Mouse (Mus musculus): ENCODE data around the gene Slc2a3.
"Not testable (repeated sequence)": the region's sequence is repeated elsewhere in the genome, so short reads cannot be mapped to it uniquely, and the experiment has no call there.

The Slc2a3 gene

GRCm38 (mm10) chr6:122804418-122804817 is 3.0 kb upstream of the Slc2a3 start:
- DNase-seq: peak; percentile 81

GRCm38 (mm10) chr6:122801801-122802514 is 518 bp upstream of the Slc2a3 start:
- no peak for DNase-seq

- no peak for DNase-seq
Measured at GRCm38 (mm10) chr6:122800640-122801300, 670 bp downstream of the Slc2a3 start.

GRCm38 (mm10) chr6:122795254-122795935 is 6.0 kb downstream of the Slc2a3 start:
- no peak for DNase-seq

GRCm38 (mm10) chr6:122786275-122786674 is 15.2 kb downstream of the Slc2a3 start:
- DNase-seq: peak; percentile 80

- no peak for DNase-seq
Measured at GRCm38 (mm10) chr6:122784866-122785265, 16.6 kb downstream of the Slc2a3 start.

- no peak for DNase-seq
Measured at GRCm38 (mm10) chr6:122782164-122782563, 19.3 kb downstream of the Slc2a3 start.

GRCm38 (mm10) chr6:122781167-122781566 is 20.3 kb downstream of the Slc2a3 start:
- no peak for DNase-seq

GRCm38 (mm10) chr6:122779916-122780315 is 21.5 kb downstream of the Slc2a3 start:
- no peak for DNase-seq

- DNase-seq: no peak
Measured at GRCm38 (mm10) chr6:122776040-122776439, 25.4 kb downstream of the Slc2a3 start.

GRCm38 (mm10) chr6:122774345-122774744 is 27.1 kb downstream of the Slc2a3 start:
- DNase-seq: no peak

GRCm38 (mm10) chr6:122772701-122773100 is 28.7 kb downstream of the Slc2a3 start:
- DNase-seq: no peak

- no peak for DNase-seq
Measured at GRCm38 (mm10) chr6:122770760-122771315, 30.6 kb downstream of the Slc2a3 start.

GRCm38 (mm10) chr6:122769771-122770759 is 31.4 kb downstream of the Slc2a3 start:
- peak; percentile 80 for DNase-seq

- no peak for DNase-seq
Measured at GRCm38 (mm10) chr6:122768256-122768655, 33.2 kb downstream of the Slc2a3 start.

- not testable (repeated sequence) for DNase-seq
Measured at GRCm38 (mm10) chr6:122767012-122767411, 34.4 kb downstream of the Slc2a3 start.

GRCm38 (mm10) chr6:122766145-122766968 is 35.1 kb downstream of the Slc2a3 start:
- no peak for DNase-seq

- DNase-seq: no peak
Measured at GRCm38 (mm10) chr6:122765298-122765956, 36.0 kb downstream of the Slc2a3 start.

- peak; percentile 83 for DNase-seq
Measured at GRCm38 (mm10) chr6:122764446-122765297, 36.8 kb downstream of the Slc2a3 start.

All from retina, postnatal 1 day (tissue).